Mouse (Mus musculus) CD8-positive naive resting alpha-beta T cell, adult 2 months (primary cell): Measurements from ENCODE around the gene Eefsec.
A peak's percentile ranks its signal among the peaks of the same experiment; 100 is the strongest.

ENCODE experiments used
- DNase-seq, 2 experiments: peaks; one replicate each; pipeline ENCODE4 v3.0.0; 2022; ENCODE audit warnings: low read depth in 2 of 2, low spot score in 2 of 2

Eefsec gene

GRCm38 (mm10) chr6:88446063-88447002 is at the start of gene Eefsec:
TSS of gene Eefsec (minus strand) at chr6:88446539.
- peak; percentile 72 to 78 for DNase-seq

- no peak for DNase-seq
These were observed 47.4 kb upstream of the Eefsec start for GRCm38 (mm10) chr6:88493712-88494111.

GRCm38 (mm10) chr6:88490629-88491354 is 44.5 kb upstream of the Eefsec start:
- DNase-seq, result no peak

GRCm38 (mm10) chr6:88489834-88490233 is 43.5 kb upstream of the Eefsec start:
- DNase-seq, result no peak

GRCm38 (mm10) chr6:88489026-88489425 is 42.7 kb upstream of the Eefsec start:
- no peak for DNase-seq

- peak in 1 of 2 experiments; percentile 26 for DNase-seq
These were observed 40.6 kb upstream of the Eefsec start for GRCm38 (mm10) chr6:88486893-88487292.

GRCm38 (mm10) chr6:88485378-88485777 is 39.0 kb upstream of the Eefsec start:
- DNase-seq, result no peak

- DNase-seq, result no peak
These were observed 37.6 kb upstream of the Eefsec start for GRCm38 (mm10) chr6:88483913-88484312.

GRCm38 (mm10) chr6:88483111-88483510 is 36.8 kb upstream of the Eefsec start:
- no peak for DNase-seq

GRCm38 (mm10) chr6:88480421-88480820 is 34.1 kb upstream of the Eefsec start:
- no peak for DNase-seq

GRCm38 (mm10) chr6:88469878-88470277 is 23.5 kb upstream of the Eefsec start:
- DNase-seq, result no peak

- peak; percentile 90 for DNase-seq
These were observed 19.0 kb upstream of the Eefsec start, which contains the start of gene Ruvbl1 for GRCm38 (mm10) chr6:88465181-88465920. TSS of gene Ruvbl1 (plus strand) at chr6:88465409.

GRCm38 (mm10) chr6:88454545-88454944 is 8.2 kb upstream of the Eefsec start:
- no peak for DNase-seq

- no peak for DNase-seq
These were observed 1.1 kb upstream of the Eefsec start for GRCm38 (mm10) chr6:88447454-88447853.

- no peak for DNase-seq
These were observed 678 bp downstream of the Eefsec start for GRCm38 (mm10) chr6:88445661-88446060.

- DNase-seq, result no peak
These were observed 2.1 kb downstream of the Eefsec start for GRCm38 (mm10) chr6:88444076-88444750.

GRCm38 (mm10) chr6:88443446-88443845 is 2.9 kb downstream of the Eefsec start:
- no peak for DNase-seq

GRCm38 (mm10) chr6:88442551-88442950 is 3.8 kb downstream of the Eefsec start:
- DNase-seq, result no peak

GRCm38 (mm10) chr6:88439056-88439455 is 7.3 kb downstream of the Eefsec start:
- DNase-seq, result no peak

GRCm38 (mm10) chr6:88435609-88436008 is 10.7 kb downstream of the Eefsec start:
- no peak for DNase-seq

GRCm38 (mm10) chr6:88431202-88431601 is 15.1 kb downstream of the Eefsec start:
- no peak for DNase-seq
